Mouse (Mus musculus) monocyte, adult 2 months (primary cell): ENCODE results near the gene St7l.
A peak's percentile ranks its signal among the peaks of the same experiment; 100 is the strongest.
"Not testable (repeated sequence)": the region's sequence is repeated elsewhere in the genome, so short reads cannot be mapped to it uniquely, and the experiment has no call there.

Experiments used
- DNase-seq, 2 experiments: peaks; one replicate each; pipeline ENCODE4 v3.0.0; 2022; ENCODE audit warnings: low spot score in 2 of 2, low read depth in 1 of 2

The St7l gene

DNA sequence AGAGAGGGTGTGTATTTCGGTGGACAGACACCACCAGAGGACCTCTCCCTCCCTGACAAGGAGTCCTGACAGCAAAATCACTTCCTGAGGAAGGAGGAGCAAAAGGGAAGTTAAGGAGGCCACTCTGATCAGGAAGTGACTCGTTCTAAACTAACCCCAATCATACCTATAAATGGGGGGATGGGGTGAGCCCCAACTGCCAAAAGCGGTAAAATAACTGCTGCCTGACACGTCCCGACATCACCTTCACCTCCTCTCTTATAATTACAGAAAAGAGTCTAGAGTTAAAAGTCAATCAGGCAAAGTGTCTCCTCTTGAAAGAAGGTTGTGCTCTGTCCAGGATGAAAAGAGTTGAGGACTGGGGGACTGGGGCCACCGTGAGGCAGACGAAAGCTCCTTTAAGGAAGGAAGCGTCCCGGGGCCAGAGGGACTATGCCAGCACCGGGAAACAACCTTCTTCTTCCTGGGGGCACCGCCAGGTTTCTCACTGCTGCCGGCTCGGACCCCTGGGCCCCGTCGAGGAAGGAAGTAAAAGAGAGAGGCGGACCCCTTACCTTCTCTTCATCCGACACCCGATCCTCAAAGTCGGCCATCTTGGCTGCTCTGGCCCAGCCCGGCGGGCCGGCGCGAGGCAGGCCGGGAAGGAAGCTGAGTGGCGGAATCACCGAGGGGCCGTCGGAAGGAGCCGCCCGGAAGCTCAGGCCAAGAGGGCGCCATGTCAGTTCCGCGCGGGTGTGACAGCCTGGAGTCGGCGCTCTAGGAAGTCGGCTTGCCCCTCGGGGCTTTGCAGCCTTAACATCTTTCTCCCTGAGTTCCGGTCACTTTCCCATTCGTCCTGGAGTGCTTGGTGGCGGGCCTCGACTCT lies at the start of gene St7l, which contains the start of gene Capza1:
St7l (plus strand) TSS at position 220 of the 865 bp plus-strand sequence.
Capza1 (minus strand) TSS at position 720 of the 865 bp plus-strand sequence.
- DNase-seq: peak; percentile 68 to 82

GRCm38 (mm10) chr3:104814746-104815145 lies 49.1 kb upstream of the St7l start:
- no peak for DNase-seq

DNA sequence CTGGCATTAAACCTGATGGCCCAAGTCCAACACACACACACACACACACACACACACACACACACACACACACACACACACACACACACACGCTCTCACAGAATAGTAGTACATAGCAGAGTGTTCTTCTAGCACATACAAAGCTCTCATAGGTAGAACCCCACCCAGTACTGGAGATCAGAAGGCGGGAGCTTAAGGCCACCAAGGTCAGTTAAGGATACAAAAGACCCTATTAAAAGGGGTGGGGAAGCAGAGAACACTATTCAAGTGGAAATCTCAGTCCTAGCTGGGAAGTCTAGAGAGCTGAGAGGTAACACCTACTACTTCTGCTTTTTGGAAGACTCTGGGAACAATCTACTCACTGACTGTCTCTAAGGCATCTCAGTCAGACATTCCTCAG lies 48.5 kb upstream of the St7l start:
- no peak for DNase-seq

- DNase-seq: no peak
Measured at GRCm38 (mm10) chr3:104816130-104816529, 47.7 kb upstream of the St7l start.

DNA sequence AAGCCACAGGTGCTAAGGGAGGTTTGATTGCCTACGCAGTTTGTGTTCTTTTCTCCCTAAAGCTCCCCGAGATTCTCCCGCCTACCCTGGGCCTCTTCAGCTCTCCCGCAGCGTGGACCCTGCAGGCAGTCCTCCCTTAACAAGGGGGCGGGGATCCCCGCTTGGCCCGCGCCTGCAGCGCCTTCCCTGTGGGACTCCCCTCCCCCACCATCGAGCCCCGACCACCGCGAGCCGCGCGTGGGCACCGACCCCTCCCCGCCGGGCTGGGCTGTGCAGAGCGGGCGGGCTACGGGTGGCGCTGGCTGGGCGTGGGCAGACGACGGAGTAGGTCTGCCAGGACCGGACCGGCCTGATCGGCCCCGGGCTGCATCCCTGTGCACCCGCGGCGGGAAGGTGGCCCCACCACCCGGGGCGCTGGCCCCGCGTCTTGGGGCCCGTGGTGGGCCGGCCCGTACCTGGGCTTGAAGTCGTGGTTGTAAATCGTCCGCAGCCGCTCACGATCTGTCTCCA lies 46.3 kb upstream of the St7l start:
- no peak for DNase-seq

- DNase-seq: peak in 1 of 2 experiments; percentile 10
Measured at GRCm38 (mm10) chr3:104817991-104818748, 45.6 kb upstream of the St7l start, which contains the start of gene Mov10. TSS of gene Mov10 (minus strand) at chr3:104818563.

DNA sequence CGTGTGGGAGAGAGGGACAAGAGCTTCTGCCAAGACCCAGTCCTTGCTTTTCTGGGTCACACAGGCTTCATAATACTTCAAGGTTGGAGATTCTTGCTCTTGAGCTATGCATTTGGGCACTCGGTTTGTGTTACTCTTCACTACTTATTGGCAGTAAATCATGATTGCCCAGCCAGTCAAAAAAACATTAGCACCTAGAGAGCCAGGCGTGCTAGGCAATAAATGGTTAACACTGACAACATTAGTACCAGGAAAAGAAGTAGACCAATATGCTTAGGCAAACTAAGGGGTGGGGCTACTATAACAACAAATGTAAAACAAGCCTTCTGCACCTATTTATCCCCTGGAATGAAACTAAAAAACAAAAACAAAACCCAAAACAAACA lies 45.1 kb upstream of the St7l start:
- DNase-seq: no peak

DNA sequence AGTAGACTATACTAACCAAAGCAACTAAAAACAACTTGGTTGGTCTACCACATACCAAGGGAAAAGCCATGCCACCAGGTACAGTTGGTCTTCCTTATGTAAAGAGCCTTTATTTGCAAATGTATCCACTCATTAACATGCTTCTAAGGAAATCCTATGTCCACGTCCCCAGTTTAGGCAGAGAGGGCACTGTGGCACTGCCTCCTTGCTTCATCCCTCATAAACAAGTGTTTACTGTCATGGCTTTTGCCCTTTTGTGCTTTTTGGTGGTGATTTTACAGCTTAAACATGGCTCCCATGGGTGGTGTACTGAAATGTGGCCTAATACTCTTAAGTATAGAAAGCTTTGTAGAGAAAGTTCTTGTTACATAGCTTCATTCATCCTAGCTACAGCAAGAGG lies 43.4 kb upstream of the St7l start:
- no peak for DNase-seq

DNA sequence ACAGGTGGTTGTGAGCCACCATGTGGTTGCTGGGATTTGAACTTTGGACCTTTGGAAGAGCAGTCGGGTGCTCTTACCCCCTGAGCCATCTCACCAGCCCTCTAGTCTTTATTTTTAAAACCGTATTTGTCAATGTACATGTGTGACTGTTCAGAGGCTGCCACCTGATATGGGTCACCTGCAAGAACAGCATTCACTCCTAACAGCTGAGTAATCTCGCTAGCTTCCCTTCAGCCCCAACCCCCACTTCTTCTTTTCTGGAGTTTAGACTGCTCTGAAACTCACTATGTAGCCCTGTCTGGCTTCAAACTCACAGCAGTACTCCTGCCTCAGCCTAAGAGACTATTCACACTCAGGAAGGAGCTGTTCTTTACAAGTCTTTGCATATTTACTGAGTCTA lies 41.4 kb upstream of the St7l start:
- DNase-seq: no peak

GRCm38 (mm10) chr3:104835797-104836196 lies 28.0 kb upstream of the St7l start:
- no peak for DNase-seq

- DNase-seq: no peak
Measured at GRCm38 (mm10) chr3:104841049-104841448, 22.8 kb upstream of the St7l start.

GRCm38 (mm10) chr3:104846601-104847000 lies 17.2 kb upstream of the St7l start:
- DNase-seq: no peak

DNA sequence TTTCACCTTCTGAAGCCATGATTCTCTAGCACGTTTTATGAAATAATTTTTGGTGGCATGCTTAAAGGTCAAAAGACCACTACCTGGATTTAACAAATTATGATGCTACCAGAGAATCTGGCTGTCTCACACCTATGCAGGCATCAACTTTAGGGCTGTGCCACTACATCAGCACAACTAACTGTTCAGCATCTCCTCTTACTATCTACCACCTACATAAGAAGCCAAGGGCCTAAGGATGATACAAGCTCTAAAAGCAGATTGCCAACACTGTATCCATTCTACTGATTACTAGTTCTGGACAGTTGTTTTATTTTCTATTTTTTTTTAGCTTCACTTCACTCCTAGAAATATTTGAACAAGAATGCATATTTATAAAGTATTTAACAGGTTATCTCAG lies 9.3 kb upstream of the St7l start:
- no peak for DNase-seq

DNA sequence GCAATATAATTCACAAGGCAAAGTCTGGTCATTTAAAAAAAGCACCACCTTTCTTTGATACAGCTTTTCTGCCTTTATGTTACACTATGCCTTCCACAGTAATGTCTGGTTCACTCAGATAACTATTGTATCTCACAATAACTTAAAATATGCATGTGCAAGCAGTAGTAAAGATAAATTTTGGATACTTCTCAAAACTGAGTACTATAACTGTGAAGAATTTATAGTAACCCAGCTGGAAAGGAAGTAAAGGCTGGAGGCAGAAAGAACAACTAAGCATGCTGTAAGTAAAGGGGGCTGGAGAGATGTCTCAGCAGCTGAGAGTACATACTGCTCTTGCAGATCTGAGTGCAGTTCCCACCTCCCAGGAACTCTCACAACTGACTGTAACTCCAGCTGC lies 8.9 kb upstream of the St7l start:
- no peak for DNase-seq

DNA sequence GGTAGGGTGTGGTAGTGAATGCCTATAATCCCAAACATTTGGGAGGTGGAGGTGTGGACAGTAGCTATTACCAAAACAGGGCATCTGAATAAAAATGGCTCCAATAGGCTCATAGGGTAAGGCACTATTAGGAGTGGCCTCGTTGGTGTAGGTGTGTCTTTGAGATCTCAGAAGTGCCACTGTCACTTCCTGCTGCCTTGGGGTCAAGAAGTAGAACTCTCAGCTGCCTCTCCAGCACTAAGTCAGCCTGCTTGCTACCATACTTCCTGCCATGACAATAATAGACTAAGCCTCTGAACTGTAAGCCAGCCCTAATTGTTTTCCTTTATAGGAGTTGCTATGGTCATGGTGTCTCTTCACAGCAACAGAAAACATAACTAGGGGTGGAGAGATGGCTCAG lies 7.7 kb upstream of the St7l start:
- no peak for DNase-seq

DNA sequence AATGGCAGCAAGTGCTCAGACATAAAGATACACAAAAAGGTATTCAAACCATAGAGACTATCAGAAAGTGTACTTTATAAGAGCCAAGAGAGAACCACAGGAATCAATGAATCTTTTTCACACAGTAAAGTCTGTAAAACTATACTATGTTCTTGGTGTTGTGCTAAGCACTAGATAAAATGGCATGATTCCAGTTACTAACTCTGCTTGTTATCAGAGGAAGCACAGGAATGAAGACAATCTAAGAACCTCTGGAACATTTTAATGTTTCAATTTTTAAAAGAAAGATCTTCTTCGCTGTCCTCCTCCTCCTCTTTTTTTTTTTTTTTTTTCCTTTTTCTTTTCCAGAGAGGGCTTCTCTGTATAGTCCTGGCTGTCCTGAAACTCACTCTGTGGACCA lies 5.2 kb upstream of the St7l start:
- no peak for DNase-seq

DNA sequence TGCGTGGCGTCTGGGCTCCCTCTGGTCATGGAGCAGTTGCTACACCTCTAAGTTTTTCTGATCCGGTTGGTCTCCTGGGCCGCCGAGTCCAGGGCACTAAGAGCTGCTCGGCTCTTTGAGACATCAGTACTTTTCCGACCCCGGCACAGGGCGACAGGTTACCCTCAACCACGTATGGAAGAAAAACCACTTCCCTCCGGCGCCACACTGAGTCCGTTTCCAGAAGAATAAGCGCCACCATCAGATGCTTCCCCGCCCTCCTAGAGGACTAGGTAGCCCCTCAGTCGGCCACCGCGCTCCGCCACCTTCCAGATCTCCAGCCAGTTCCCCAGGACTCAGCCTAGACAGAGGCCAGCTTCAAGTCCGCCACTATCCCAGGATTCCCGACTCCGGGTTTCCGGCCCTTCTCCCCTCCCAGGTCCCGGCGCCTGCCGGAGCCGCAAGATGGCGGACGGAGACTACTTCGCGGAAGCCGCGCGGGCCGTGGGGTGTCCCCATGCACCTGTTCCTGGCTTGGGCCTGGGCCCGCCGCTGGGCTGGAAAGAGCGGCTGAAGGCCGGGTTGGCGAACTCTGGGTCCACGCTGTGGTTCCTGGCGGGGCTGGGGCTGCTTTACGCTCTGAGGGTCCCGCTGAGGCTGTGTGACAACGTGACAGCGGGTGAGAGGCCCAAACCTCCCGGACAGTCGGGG lies 991 bp downstream of the St7l start:
- peak; percentile 50 to 79 for DNase-seq

GRCm38 (mm10) chr3:104865341-104865788 lies 1.6 kb downstream of the St7l start:
- DNase-seq: peak in 1 of 2 experiments; percentile 7

DNA sequence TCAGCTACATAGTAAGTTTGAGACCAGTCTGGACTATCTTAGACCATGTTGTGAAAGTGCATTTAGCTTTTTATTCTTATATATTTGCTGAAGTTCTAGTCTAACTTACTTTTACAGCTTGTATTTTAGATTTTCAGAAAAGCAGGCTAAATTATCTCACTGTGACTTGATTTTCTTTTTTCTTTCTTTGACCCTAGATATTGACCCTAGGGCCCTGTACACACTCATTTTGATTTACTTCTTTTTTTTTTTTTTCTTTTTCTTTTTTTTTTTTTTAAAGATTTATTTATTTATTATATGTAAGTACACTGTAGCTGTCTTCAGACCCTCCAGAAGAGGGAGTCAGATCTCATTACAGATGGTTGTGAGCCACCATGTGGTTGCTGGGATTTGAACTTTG lies 2.9 kb downstream of the St7l start:
- DNase-seq: not testable (repeated sequence)

- DNase-seq: no peak
Measured at GRCm38 (mm10) chr3:104869611-104870010, 5.8 kb downstream of the St7l start.

DNA sequence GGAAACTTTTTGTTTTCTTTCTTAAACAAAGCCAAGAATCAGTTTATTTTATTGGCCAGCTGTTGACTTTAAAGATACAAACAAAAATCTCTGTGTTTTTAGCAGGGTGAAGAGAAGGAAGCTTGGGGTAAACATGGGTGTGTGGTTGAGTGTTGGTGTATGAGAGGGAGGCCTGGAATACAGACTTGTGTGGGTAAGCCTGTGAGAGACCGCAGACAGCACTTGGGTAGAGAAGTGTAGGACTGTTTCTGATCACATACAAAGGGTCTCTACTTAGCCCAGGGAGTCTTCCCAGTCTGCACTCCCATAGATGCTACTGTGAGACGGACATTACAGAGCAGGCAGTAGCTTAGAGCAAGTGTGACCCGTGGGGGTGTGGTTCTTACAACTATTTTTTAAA lies 24.8 kb downstream of the St7l start:
- no peak for DNase-seq
